Mouse (Mus musculus): ENCODE results near the gene Vmn1r159. TPM values are rescaled to one million over a fixed set of nuclear protein-coding genes. Genes with fewer than 3 reads are reported as not detected.
"Not testable (repeated sequence)": the region's sequence is repeated elsewhere in the genome, so short reads cannot be mapped to it uniquely, and the experiment has no call there.

The Vmn1r159 gene
- total RNA-seq (2021), result not detected
- long read RNA-seq, experiment 1, result 0 reads
- long read RNA-seq, experiment 2, result 0 reads

GRCm38 (mm10) chr7:22843505-22843904, at the start of gene Vmn1r159:
Vmn1r159 (minus strand) TSS chr7:22843605.
- not testable (repeated sequence) for DNase-seq

- not testable (repeated sequence) for DNase-seq
Measured at GRCm38 (mm10) chr7:22870924-22871323, 27.5 kb upstream of the Vmn1r159 start, which contains the start of gene Vmn1r160. Vmn1r160 (plus strand) TSS chr7:22871224.

Other genes with a start within 250 kb of the Vmn1r159 start
- gene Vmn1r155, start 185.6 kb downstream of the Vmn1r159 start, total RNA-seq (2021), result not detected
- gene Gm8693, start 151.3 kb downstream of the Vmn1r159 start, total RNA-seq (2021), result not detected
- gene Gm4567, start 123.9 kb downstream of the Vmn1r159 start, total RNA-seq (2021), result not detected
- not detected for gene Vmn1r157, start 81.9 kb downstream of the Vmn1r159 start, total RNA-seq (2021)
- gene Vmn1r158, start 52.8 kb downstream of the Vmn1r159 start, total RNA-seq (2021), result not detected
- gene Vmn1r160, start 27.6 kb upstream of the Vmn1r159 start, total RNA-seq (2021), result not detected
- not detected for gene Gm4214, start 141.1 kb upstream of the Vmn1r159 start, total RNA-seq (2021)
- gene Gm4216, start 176.3 kb upstream of the Vmn1r159 start, total RNA-seq (2021), result not detected
- not detected for gene Vmn1r163, start 211.9 kb upstream of the Vmn1r159 start, total RNA-seq (2021)
- gene Gm8720, start 223.9 kb upstream of the Vmn1r159 start, total RNA-seq (2021), result not detected

Data from adrenal gland, postnatal 36 days (tissue).